Mouse (Mus musculus) stomach, postnatal 0 days (tissue): ENCODE measurements at regions not wholly inside any gene's neighbourhood (a gene's known extent, or its start where the extent isn't known, plus 50 kb on each side); places are given as distances from the start of the nearest gene placed in this dataset.

Experiments
- ATAC-seq: fragments of 200-750 bp; cut with Nextera tagmentation; 2 replicates; pipeline ENCODE4 v1.8.0; 2017; ENCODE audit not compliant: low FRiP score, low TSS enrichment
- DNase-seq: peaks from one replicate; pipeline ENCODE4 v3.0.0-alpha.2; 2016; ENCODE audit warnings: low spot score
- H3K27ac ChIP-seq: fragments of 300-500 bp; sonication (generic); replicated peaks from 2 replicates; pipeline ENCODE4 v1.5.1; 2014; ENCODE audit warnings: mild to moderate bottlenecking, control low read depth
- H3K27me3 ChIP-seq: fragments of 300-500 bp; sonication (generic); 2 replicates; pipeline ENCODE4 v1.6.1; 2014; ENCODE audit warnings: low read length; ENCODE audit not compliant: control insufficient read depth, insufficient read depth
- H3K36me3 ChIP-seq: fragments of 300-500 bp; sonication (generic); 2 replicates; pipeline ENCODE4 v1.6.1; 2014; ENCODE audit warnings: low read length, mixed read lengths; ENCODE audit not compliant: control insufficient read depth, insufficient read depth
- H3K4me1 ChIP-seq: fragments of 300-500 bp; sonication (generic); replicated peaks from 2 replicates; pipeline ENCODE4 v1.6.1; 2014; ENCODE audit warnings: antibody characterized with exemption; ENCODE audit not compliant: control insufficient read depth, insufficient read depth
- H3K4me2 ChIP-seq: fragments of 300-500 bp; sonication (generic); replicated peaks from 2 replicates; pipeline ENCODE4 v1.6.1; 2014; ENCODE audit warnings: low read depth, mild to moderate bottlenecking, control low read depth, moderate library complexity
- H3K4me3 ChIP-seq: fragments of 300-500 bp; sonication (generic); 2 replicates; pipeline ENCODE4 v1.5.1; 2014; ENCODE audit warnings: low read depth, low read length, control low read depth
- H3K9ac ChIP-seq: fragments of 300-500 bp; sonication (generic); 2 replicates; pipeline ENCODE4 v1.6.1; 2014; ENCODE audit warnings: mild to moderate bottlenecking, low read length, control low read depth, mixed read lengths
- H3K9me3 ChIP-seq: fragments of 300-500 bp; sonication (generic); 2 replicates; pipeline ENCODE4 v1.6.1; 2016; ENCODE audit warnings: low read length; ENCODE audit not compliant: control insufficient read depth
- CTCF ChIP-seq: IDR thresholded peaks from 2 replicates; pipeline ENCODE4 v1.5.1; 2016; ENCODE audit warnings: antibody characterized with exemption, low read depth, mild to moderate bottlenecking, moderate library complexity
- EP300 ChIP-seq: optimal IDR thresholded peaks from 2 replicates; pipeline ENCODE3; 2016; ENCODE audit warnings: antibody characterized with exemption
- WGBS: fragments of 180-500 bp; shearing (Covaris S2); extraction: QIAGEN DNeasy Blood & Tissue Kit; methylation state at CpG from one replicate; pipeline ENCODE4 v1.1.7; 2014; 5-methylcytosine and 5-hydroxymethylcytosine counted together

GRCm38 (mm10) chr9:81217938-81218337 lies 415.7 kb downstream of the Htr1b start:
- TF ChIP-seq EP300 (no peak), CTCF (peak; percentile 42)
- Histone ChIP-seq H3K4me2 (no peak overlapping the region), H3K36me3 (no peaks in the 10 kb centered on the region), H3K27ac (no peak overlapping the region), H3K9ac (no peak overlapping the region), H3K27me3 (no peaks in the 10 kb centered on the region), H3K9me3 (no peaks in the 10 kb centered on the region), H3K4me3 (no peak overlapping the region), H3K4me1 (no peaks in the 10 kb centered on the region)
- no peak for ATAC-seq
- DNase-seq, result no peak
- WGBS, result 80% methylated on average over 1 of the region's 1 CpGs

GRCm38 (mm10) chr9:81215601-81216141 lies 418.0 kb downstream of the Htr1b start:
- H3K4me3 ChIP-seq, result no peak overlapping the region
- DNase-seq (no peak), ATAC-seq (no peak)
- no peaks in the 10 kb centered on the region for H3K9me3 ChIP-seq
- no peaks in the 10 kb centered on the region for H3K27me3 ChIP-seq
- H3K4me2 ChIP-seq, result no peak overlapping the region
- H3K4me1 ChIP-seq, result no peaks in the 10 kb centered on the region
- TF ChIP-seq EP300 (no peak), CTCF (no peak)
- no peak overlapping the region for H3K27ac ChIP-seq
- WGBS, result 40% methylated on average over 5 of the region's 5 CpGs
- no peak overlapping the region for H3K9ac ChIP-seq
- H3K36me3 ChIP-seq, result no peaks in the 10 kb centered on the region

GRCm38 (mm10) chr9:81214692-81215091 lies 418.9 kb downstream of the Htr1b start:
- whole genome bisulfite sequencing, result 79% methylated on average over 5 of the region's 5 CpGs

GRCm38 (mm10) chr9:81192643-81193042 lies 441.0 kb downstream of the Htr1b start:
- H3K36me3 ChIP-seq, result no peaks in the 10 kb centered on the region
- no peaks in the 10 kb centered on the region for H3K4me1 ChIP-seq
- H3K9ac ChIP-seq, result no peak overlapping the region
- no peak overlapping the region for H3K4me2 ChIP-seq
- WGBS, result 70% methylated on average over 2 of the region's 2 CpGs
- H3K27me3 ChIP-seq, result no peaks in the 10 kb centered on the region
- no peak for ATAC-seq
- TF ChIP-seq CTCF (no peak), EP300 (no peak)
- no peak for DNase-seq
- H3K4me3 ChIP-seq, result no peak overlapping the region
- no peak overlapping the region for H3K27ac ChIP-seq
- no peaks in the 10 kb centered on the region for H3K9me3 ChIP-seq

More at GRCm38 (mm10) chr9:81214692-81215091, 418.9 kb downstream of the Htr1b start:
- Histone ChIP-seq H3K36me3 (no peaks in the 10 kb centered on the region), H3K9me3 (no peaks in the 10 kb centered on the region), H3K4me1 (no peaks in the 10 kb centered on the region), H3K4me2 (no peak overlapping the region), H3K4me3 (no peak overlapping the region), H3K27ac (no peak overlapping the region), H3K9ac (no peak overlapping the region), H3K27me3 (no peaks in the 10 kb centered on the region)
- TF ChIP-seq CTCF (no peak), EP300 (no peak)
- DNase-seq (no peak), ATAC-seq (no peak)
